Mouse (Mus musculus) induced T-regulatory cell, adult 2 months (primary cell): ENCODE measurements around the gene Paf1.
A peak's percentile ranks its signal among the peaks of the same experiment; 100 is the strongest.

Experiments
- DNase-seq: peaks from one replicate; pipeline ENCODE4 v3.0.0-alpha.2; 2012; ENCODE audit warnings: low read depth

The Paf1 gene

GRCm38 (mm10) chr7:28392429-28393271, at the start of gene Paf1, which contains the start of gene Med29:
TSS of gene Paf1 (plus strand) at chr7:28392951.
TSS of gene Med29 (minus strand) at chr7:28392708.
- peak; percentile 99 for DNase-seq

GRCm38 (mm10) chr7:28344637-28345036, 48.1 kb upstream of the Paf1 start:
- peak; percentile 91 for DNase-seq

DNA sequence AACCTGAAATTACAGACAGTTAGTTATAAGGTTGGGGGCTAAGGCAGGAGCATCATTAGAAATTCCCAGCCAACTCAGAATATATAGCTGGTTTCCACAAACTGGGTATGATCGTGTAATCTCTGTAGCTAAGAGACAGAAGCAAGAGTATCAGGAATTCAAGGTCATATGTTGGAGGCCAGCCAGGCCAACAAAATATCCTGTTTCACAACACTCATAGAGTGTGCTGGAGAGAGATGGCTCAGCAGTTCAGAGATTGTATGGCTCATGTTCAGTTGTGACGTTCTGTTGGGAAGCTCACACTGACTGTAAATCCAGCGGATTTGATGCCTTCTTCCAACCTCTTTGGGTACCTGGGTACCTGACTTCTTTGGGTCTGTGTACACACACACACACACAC, 45.0 kb upstream of the Paf1 start:
- no peak for DNase-seq

GRCm38 (mm10) chr7:28348601-28349000, 44.1 kb upstream of the Paf1 start:
- DNase-seq, result no peak

DNA sequence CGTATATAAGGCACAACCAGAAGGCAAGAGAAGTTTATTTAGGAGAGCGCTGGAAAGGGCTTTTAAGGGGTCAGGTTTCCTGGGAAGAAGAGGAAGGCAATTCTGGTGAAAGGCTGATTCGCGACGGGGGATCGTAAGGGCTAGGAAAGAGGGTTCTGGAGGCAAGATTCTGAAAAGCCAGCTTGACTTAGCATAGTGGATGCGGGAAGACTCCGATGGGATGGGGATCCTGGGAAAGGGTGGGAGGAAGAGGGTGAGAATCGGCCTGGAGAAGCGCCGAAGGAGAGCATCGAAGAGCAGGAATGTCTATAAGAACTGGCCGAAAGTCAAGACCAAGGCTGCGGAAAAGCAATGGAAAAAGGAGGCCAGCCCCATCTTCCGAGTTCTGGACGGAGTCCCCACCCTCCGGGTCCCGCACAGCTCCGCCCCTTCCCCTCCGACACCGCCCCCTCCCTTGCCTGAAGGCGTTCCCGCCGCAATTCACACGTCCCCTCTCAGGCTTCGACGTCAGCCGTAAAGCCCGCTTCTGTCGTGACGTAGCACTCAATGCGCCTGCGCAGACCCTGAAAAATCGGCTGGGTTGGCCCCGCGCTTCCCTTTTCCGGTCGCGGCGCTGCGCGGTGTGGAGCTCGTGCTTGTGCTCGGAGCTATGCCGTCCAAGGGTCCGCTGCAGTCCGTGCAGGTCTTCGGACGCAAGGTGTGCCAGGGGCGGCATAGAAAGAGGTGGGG, 42.4 kb upstream of the Paf1 start, which contains the start of gene Rps16:
TSS of gene Rps16 (plus strand) at position 498 of the 729 bp plus-strand sequence.
- DNase-seq, result peak; percentile 99

GRCm38 (mm10) chr7:28351676-28352191, 41.0 kb upstream of the Paf1 start:
- DNase-seq, result peak; percentile 29

- DNase-seq, result peak; percentile 35
These were observed 39.5 kb upstream of the Paf1 start for GRCm38 (mm10) chr7:28353267-28353666.

DNA sequence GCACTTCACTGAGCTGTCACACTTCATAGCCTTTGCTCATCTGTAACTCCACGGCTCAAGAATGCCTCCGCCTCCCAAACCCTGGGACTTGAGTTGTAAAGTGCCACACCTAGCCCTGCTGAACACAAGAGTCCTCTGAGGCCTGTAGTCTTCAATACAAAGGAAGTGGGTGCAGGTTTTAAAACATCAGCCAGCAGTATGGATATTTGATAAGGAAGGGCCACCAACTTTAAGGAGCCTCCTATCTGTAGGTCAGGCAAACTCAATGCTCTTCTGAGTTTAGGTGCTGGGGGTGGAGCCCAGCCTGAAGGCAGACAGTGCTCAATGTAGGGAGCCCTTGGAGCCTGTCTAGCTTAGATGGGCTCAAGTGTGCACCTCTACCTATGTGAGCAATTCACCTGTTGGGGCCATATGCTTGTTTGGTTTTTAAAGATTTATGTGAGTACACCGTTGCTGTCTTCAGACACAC, 38.6 kb upstream of the Paf1 start:
- no peak for DNase-seq

DNA sequence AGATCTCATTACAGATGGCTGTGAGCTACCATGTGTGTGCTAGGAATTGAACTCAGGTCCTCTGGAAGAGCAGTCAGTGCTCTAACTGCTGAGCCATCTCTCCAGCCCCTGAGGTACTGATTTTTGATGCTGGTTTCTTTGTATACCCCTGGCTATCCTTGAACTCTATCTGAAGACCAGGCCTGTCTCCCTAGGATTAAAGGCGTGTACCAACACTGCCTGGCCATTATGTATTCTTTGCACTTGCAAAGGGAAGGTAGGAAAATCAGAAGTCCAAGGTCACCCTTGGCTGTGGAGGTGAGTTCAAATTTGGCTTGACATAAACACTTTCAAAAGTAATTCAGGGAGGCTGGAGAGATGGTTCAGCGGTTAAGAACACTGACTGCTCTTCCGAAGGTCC, 38.2 kb upstream of the Paf1 start:
- DNase-seq, result no peak

DNA sequence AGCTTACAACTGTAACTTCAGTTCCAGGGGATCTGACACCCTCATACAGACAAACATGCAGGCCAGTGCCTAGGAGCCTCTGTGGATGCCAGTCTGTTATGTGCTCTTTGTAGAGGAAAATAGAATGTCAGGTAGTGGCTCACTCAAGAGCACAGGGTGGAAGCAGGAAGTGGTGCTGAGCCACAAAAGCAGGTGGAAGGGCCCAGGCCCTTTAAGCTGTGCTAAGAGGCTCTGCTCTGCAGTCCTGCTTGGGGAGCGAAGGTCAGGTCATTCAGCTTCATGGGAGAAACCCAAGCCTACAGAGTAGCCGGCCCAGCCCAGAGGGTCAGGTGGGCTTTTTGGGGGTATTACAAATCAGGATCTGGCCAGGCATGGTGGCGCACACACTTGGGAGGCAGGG, 37.5 kb upstream of the Paf1 start:
- DNase-seq, result peak; percentile 53

DNA sequence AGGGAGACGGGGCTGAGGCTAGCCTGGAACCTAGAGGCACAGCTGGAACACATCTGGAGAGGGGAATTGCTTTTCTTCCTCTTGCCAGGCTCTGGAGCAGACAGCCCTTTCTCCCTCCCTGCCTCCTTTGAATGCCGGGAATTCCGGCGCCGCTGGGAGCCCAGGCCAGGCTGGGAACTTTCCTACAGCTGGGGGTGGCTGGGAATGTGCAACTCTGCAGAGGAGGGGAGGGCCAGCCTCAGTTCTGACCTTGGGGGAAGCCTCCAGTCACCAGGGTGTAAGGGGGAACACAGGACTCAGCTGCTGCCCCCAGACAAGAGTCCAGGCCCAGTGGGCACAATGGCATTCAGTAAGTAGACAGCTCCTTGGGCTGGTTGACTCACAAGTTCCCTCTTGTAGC, 35.8 kb upstream of the Paf1 start:
- DNase-seq, result no peak

DNA sequence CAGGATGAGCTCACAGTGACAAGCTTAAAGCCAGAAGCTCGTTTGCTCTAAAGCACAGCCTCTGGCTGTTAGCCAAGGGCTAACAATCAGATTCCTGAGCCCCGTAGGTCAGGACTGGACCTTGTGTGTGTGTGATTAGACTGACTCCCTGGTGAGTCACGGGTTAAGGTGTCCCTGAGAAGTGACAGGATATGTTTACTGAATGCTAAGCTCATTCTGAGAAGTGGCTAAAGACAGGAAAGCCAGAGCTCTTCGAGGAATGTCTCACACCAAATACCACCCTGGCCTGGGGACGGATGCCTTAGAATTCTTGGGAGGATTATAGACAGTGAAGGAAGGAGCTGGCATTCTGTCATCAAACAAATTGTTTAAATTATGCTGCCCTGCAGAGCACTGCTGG, 34.8 kb upstream of the Paf1 start:
- DNase-seq, result no peak

GRCm38 (mm10) chr7:28358431-28358830, 34.3 kb upstream of the Paf1 start:
- no peak for DNase-seq

- no peak for DNase-seq
These were observed 32.9 kb upstream of the Paf1 start for GRCm38 (mm10) chr7:28359854-28360253.

- no peak for DNase-seq
These were observed 32.5 kb upstream of the Paf1 start for GRCm38 (mm10) chr7:28360291-28360690.

- no peak for DNase-seq
These were observed 31.0 kb upstream of the Paf1 start for GRCm38 (mm10) chr7:28361647-28362341.

GRCm38 (mm10) chr7:28362441-28363060, 30.2 kb upstream of the Paf1 start:
- DNase-seq, result no peak

DNA sequence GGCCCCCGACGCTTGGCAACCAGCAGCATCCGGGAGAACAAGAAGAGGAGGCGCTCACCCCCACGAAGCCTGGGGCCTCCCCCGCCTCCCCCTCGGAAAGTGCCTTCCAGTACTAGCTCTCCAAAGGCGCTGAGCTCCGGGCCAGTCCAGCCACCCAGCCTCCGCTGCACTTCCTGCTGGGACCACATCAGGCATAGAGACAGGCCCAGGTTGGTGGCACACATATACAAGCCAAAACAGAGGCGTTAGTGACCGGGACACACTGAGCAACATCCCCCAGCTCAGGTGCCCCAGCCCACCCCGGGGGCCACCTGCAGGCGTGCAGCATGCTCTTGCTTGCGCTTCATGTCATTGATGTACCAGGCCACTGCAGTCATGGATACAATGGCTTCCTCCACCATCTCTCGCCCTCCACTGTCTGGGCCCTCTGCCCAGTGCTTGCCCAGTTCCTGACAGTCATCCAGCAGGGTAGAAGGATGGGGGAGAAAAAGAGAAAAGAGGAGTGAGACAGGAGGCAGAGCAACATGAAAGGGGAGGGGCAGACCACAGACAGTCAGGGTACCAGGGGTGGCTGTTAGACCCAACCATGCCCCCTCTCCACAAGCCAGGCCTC, 25.0 kb upstream of the Paf1 start:
- DNase-seq, result no peak

DNA sequence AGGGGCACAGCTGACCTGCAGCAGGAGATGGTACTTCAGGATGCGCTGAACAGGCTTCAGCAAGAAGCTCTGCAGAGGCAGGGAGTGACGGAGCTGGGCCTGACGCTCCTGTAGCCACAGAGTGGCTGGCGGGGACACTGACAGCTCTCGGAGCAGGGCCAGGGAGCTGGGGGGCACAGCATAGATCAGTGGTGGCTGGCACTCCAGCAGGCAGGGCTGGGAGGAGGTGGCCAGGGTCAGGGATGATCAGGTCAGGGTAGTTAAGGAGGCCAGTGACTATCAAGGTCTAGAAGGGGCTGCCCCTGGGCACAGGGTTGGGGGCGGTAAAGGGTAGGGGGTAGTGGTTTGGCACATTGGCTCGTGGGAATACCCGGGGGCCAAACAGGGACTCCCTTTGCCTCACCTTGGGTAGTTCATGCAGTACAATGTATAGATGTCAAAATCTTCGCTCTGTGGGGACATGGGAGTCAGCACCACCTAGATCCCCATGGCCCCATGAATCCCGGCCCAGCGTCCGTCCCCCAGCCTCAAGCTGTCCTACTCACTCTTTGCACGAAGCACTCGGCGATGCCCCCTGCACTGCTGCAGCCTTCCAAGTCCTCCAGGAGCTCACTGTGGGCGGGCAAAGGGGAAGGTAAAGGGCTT, 24.4 kb upstream of the Paf1 start:
- DNase-seq, result no peak

DNA sequence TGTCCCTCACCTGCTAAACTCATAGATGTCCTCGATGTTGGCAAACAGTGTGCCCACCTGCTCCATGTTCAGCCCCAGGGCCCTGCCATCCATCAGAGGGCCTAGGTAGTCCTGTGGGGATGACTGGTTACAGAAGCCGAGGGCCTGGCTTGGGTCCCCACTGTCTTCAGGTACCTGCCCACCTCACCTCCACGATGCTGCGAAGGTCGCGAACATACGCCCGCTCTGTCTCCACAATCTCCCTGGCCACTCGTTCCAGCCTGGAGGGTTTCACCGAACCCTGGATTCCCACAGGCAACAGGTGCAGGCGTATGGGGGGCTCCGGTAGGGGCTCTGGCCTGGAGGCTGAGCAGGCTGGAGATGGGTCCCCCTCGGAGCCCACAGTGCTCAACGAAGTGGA, 22.7 kb upstream of the Paf1 start:
- DNase-seq, result no peak

- DNase-seq, result no peak
These were observed 21.7 kb upstream of the Paf1 start for GRCm38 (mm10) chr7:28370977-28371513.
